Mouse (Mus musculus) embryonic facial prominence, embryonic 14.5 days (tissue): ENCODE data around the gene Cnksr1. TPM values are rescaled to one million over a fixed set of nuclear protein-coding genes. Genes with fewer than 3 reads are reported as not detected.
A peak's percentile ranks its signal among the peaks of the same experiment; 100 is the strongest.

ENCODE experiments used
- ATAC-seq: fragments of 200-750 bp; cut with Nextera tagmentation; 2 replicates; pipeline ENCODE4 v1.8.0; 2017; ENCODE audit warnings: low read depth, moderate number of reproducible peaks, moderate TSS enrichment
- DNase-seq: peaks from one replicate; pipeline ENCODE4 v3.0.0-alpha.2; 2015; ENCODE audit warnings: low spot score
- H3K27ac ChIP-seq: fragments of 300-500 bp; sonication (generic); replicated peaks from 2 replicates; pipeline ENCODE4 v1.5.1; 2014; ENCODE audit warnings: low read depth, mild to moderate bottlenecking, low read length, moderate library complexity
- H3K27me3 ChIP-seq: fragments of 300-500 bp; sonication (generic); replicated peaks from 2 replicates; pipeline ENCODE4 v1.6.1; 2014; ENCODE audit warnings: low read length; ENCODE audit not compliant: control insufficient read depth, insufficient read depth
- H3K36me3 ChIP-seq: fragments of 300-500 bp; sonication (generic); 2 replicates; pipeline ENCODE4 v1.6.1; 2014; ENCODE audit warnings: low read length, mixed read lengths; ENCODE audit not compliant: control insufficient read depth, insufficient read depth
- H3K4me1 ChIP-seq: fragments of 300-500 bp; sonication (generic); 2 replicates; pipeline ENCODE4 v1.6.1; 2014; ENCODE audit warnings: antibody characterized with exemption, low read length; ENCODE audit not compliant: control insufficient read depth, insufficient read depth
- H3K4me2 ChIP-seq: fragments of 300-500 bp; sonication (generic); 2 replicates; pipeline ENCODE4 v1.6.1; 2014; ENCODE audit warnings: low read depth, mild to moderate bottlenecking, low read length, moderate library complexity, mixed read lengths
- H3K4me3 ChIP-seq: fragments of 300-500 bp; sonication (generic); 2 replicates; pipeline ENCODE4 v1.5.1; 2014; ENCODE audit warnings: low read depth, mild to moderate bottlenecking, low read length
- H3K9ac ChIP-seq: fragments of 300-500 bp; sonication (generic); 2 replicates; pipeline ENCODE4 v1.6.1; 2014; ENCODE audit warnings: low read depth, mild to moderate bottlenecking, low read length, moderate library complexity, mixed read lengths
- H3K9me3 ChIP-seq: fragments of 300-500 bp; sonication (generic); 2 replicates; pipeline ENCODE4 v1.6.1; 2016; ENCODE audit warnings: low read length; ENCODE audit not compliant: control insufficient read depth
- WGBS: fragments of 180-500 bp; shearing (Covaris S2); extraction: QIAGEN DNeasy Blood & Tissue Kit; methylation state at CpG from one replicate; pipeline ENCODE4 v1.1.7; 2014; 5-methylcytosine and 5-hydroxymethylcytosine counted together
- polyA plus RNA-seq: library from polyadenylated mRNA; unstranded; fragments of >200 nt; fragmentation: Nextera tagmentation; extraction: Ambion mirVana; gene quantifications from 2 replicates; pipeline ENCODE4 v1.2.1, GENCODE M21; 2014

The Cnksr1 gene
- 2.4 and 2.6 TPM in 2 replicates for polyA plus RNA-seq

DNA sequence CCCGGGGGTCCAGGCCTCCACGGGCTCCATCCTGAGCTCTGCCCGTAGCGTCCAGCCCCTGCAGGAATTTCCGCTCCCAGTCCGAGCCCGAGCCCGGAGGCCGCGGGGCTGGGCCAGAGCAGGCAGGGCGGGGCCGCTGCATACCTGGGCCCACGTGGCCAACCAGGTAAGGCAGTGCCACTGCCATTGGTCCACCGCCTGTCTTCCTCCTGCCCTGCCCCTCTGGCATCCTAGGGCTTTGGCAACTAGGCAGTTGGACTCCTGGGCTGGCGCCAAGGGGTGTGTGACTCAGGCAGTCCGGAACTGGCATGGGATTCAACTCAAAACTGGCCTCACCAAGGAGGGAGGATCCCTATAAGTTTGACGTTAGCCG lies at the start of gene Cnksr1:
Gene Cnksr1 (minus strand): TSS at position 121 of the 373 bp plus-strand sequence.
- DNase-seq: peak; percentile 79
- ATAC-seq: peak; percentile 89
- peaks cover 7% of the 10 kb centered on the region for H3K4me1 ChIP-seq
- H3K36me3 ChIP-seq: no peaks in the 10 kb centered on the region
- H3K27ac ChIP-seq: no peak within 1 kb of the TSS
- peaks cover 15% of the 10 kb centered on the region for H3K27me3 ChIP-seq
- under 1% methylated on average over 18 of the region's 18 CpGs for WGBS
- H3K4me2 ChIP-seq: peak within 1 kb of the TSS; percentile 52
- H3K4me3 ChIP-seq: peak within 1 kb of the TSS; percentile 25
- peak within 1 kb of the TSS; percentile 30; the same call in 1 of the 2 replicates for H3K9ac ChIP-seq
- no peaks in the 10 kb centered on the region for H3K9me3 ChIP-seq

DNA sequence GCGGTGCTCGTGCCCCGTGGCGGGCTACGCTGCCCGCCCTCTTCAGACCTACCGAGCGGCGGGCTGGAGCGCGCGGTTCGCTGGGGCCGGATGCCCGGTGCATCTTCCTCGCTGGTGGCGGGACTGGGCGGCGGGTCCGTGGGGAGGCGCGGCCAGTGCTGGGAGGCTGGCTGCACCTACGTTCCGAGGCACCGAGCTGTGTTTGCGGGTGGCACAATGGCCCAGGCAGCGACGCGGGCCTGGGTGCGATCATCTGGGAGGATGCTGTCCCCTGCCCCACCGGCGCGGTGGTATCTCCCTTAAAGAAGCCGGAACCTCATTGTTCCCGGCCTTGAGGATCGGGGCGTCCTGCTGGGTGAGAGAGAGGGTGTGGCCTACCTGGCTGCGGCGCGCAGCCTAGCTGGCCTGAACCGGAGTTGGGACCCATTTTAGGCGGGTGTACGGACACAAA lies 49.4 kb upstream of the Cnksr1 start, which contains the start of gene Pdik1l:
Gene Pdik1l (minus strand): TSS at position 321 of the 451 bp plus-strand sequence.
- peak; percentile 93 for DNase-seq
- Histone ChIP-seq H3K27ac (peak within 1 kb of the TSS; percentile 99), H3K36me3 (peaks cover 15% of the 10 kb centered on the region), H3K9me3 (no peaks in the 10 kb centered on the region), H3K27me3 (no peaks in the 10 kb centered on the region), H3K4me3 (peak within 1 kb of the TSS; percentile 98), H3K9ac (peak within 1 kb of the TSS; percentile 98), H3K4me1 (peaks cover 15% of the 10 kb centered on the region), H3K4me2 (peak within 1 kb of the TSS; percentile 94)
- under 1% methylated on average over 17 of the region's 43 CpGs for WGBS
- peak; percentile 81 for ATAC-seq

DNA sequence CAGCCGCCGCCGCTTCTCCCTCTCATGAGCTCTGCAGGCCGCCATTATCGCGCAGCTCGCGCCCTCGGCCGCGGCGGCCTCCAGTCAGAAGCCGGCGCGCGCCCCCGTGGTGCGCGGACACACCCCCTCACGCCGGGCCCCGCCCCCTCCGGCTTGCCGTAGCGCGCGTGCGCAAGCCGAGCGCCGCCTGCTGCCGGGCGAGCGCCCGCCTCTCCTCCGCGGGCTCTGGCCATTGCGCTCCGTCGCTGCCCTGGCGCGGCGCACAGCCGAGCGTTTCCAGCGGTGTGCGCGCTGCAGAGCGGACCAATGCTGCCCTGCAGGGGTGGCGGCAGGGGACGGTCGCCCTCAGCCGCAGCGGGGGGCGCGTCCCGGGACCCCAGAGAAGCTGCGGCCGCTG lies 49.0 kb upstream of the Cnksr1 start:
- H3K4me2 ChIP-seq: peak overlapping the region; percentile 94
- ATAC-seq: peak; percentile 96
- 0% methylated on average over 4 of the region's 59 CpGs for WGBS

DNA sequence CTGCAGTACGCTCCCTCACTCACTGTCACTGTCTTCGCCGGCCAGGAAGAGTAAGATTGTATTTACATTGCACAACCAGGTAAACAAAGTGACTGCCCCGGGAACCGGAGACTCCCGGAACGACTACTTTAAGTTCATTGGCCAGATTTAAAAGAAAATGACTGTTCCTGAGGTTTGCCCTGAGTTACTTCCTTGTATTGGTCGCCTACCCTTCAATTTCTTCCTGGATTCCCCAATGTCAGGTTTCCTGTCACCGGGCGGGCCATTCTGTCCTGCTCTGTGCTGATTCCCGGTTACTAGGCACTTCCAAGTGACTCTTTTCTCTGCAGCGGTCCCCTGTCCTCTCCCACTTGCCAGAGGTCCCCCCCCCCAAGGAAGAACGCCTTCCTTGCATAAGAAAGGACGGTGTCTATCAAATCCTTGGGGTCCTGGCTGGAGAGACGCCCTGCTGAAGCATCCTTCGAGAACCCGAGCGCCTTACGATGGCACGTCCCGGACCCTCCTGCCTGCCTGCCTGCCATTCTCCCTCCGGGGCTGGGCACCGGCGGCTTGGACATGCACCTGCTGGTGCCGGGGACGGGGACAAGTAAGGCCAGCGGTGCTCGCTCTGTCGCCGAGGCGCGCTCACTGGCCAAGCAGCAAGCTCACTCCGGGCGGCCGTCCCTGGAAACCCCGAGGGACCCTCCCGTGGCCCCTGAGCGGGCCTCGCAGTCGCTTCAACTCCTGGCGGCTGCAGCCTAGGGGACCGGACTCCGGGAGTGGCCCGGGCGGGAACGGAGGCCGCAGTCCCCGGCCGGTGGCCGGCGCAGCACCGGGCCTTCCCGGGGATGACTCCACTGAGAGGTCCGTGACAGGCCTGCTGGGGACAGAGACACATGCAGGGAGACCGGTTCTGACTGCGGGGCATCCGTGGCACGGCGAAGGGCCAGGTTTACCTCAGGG lies 48.3 kb upstream of the Cnksr1 start:
- Histone ChIP-seq H3K27me3 (no peaks in the 10 kb centered on the region), H3K4me3 (peak overlapping the region; percentile 98), H3K9ac (peak overlapping the region; percentile 98), H3K36me3 (peaks cover 26% of the 10 kb centered on the region), H3K4me2 (peak overlapping the region; percentile 94), H3K4me1 (peaks cover 15% of the 10 kb centered on the region), H3K27ac (peak overlapping the region; percentile 99), H3K9me3 (no peaks in the 10 kb centered on the region)
- whole genome bisulfite sequencing: 6% methylated on average over 21 of the region's 59 CpGs
- ATAC-seq: peak; percentile 2
- DNase-seq: no peak

More for the DNA sequence above, 49.0 kb upstream of the Cnksr1 start:
- Histone ChIP-seq H3K27ac (peak overlapping the region; percentile 99), H3K4me3 (peak overlapping the region; percentile 98), H3K9ac (peak overlapping the region; percentile 98), H3K27me3 (no peaks in the 10 kb centered on the region), H3K36me3 (peaks cover 20% of the 10 kb centered on the region), H3K4me1 (peaks cover 15% of the 10 kb centered on the region), H3K9me3 (no peaks in the 10 kb centered on the region)
- peak; percentile 95 for DNase-seq

DNA sequence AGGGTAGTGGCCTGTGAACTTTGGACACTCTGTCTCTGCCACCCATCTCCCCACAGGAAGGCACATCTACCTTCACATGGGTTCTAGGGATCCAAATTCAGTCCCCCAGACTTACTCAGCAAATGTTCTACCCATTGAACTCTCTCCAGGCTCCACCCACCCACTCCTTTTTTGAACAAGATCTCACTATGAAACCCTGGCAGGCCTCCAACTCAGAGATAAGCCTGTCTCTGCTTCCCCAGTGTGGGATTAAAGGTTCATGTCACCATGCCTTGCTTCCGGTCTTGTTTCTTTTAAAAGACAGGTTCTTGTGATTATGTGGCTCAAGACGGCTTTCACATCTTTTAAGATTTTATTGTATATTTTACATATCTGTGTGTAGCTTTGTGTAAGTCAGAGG lies 46.7 kb upstream of the Cnksr1 start:
- no peak for ATAC-seq
- H3K36me3 ChIP-seq: peaks cover 41% of the 10 kb centered on the region

DNA sequence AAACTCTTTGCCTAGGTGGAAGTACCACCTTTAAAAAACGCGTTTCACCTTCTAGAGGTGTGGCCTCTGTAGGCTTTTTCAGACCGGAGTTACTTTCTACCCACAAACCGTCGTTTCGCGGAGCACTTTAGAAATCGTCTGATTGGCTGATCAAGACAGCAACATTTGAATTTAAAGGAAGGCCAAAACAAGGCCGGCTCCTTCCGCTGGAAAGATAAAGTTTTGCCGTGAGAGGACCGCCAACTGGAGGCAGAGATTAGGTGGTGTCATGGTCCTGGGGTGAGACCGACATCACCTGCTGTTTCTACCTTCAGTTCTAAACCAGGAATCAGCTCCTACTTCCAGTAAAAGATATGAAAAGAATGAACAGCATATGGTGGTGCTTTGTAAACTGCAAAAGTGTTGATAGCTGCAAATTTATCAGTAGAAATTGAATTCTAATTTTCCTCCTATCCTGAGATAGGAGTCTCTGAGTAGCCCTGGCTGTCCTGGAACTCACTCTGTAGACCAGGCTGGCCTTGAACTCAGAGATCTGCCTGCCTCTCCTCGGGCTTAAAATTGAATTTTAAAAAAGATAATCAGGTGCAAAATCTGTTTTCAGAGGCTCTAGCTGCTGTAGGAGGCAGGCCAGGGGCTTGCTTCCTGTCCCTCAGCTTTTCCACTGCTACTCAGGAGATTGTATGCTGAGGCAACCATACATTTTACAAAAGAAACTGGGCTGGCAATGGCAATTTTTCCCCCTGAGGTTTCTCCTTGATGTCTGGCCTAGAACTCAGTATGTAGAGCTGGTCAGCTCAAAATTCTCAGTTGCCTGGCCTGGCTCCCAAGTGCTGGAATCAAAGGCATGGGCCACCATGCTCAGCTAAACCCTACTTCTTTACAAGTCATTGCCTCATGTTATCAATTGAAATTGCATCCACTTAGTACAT lies 35.5 kb upstream of the Cnksr1 start:
- Histone ChIP-seq H3K27ac (peak overlapping the region; percentile 35), H3K4me3 (peak overlapping the region; percentile 14), H3K36me3 (peaks cover 30% of the 10 kb centered on the region), H3K9me3 (no peaks in the 10 kb centered on the region), H3K27me3 (no peaks in the 10 kb centered on the region), H3K9ac (peak overlapping the region; percentile 40; the same call in 1 of the 2 replicates), H3K4me1 (peaks cover 6% of the 10 kb centered on the region), H3K4me2 (peak overlapping the region; percentile 46)
- 4% methylated on average over 14 of the region's 14 CpGs for WGBS
- ATAC-seq: no peak
- peak; percentile 89 for DNase-seq

More for the DNA sequence above, 46.7 kb upstream of the Cnksr1 start:
- Histone ChIP-seq H3K4me2 (no peak overlapping the region), H3K27me3 (no peaks in the 10 kb centered on the region), H3K27ac (no peak overlapping the region), H3K4me3 (no peak overlapping the region), H3K4me1 (peaks cover 15% of the 10 kb centered on the region), H3K9me3 (no peaks in the 10 kb centered on the region), H3K9ac (no peak overlapping the region)
- WGBS: 89% methylated on average over 2 of the region's 2 CpGs
- no peak for DNase-seq

DNA sequence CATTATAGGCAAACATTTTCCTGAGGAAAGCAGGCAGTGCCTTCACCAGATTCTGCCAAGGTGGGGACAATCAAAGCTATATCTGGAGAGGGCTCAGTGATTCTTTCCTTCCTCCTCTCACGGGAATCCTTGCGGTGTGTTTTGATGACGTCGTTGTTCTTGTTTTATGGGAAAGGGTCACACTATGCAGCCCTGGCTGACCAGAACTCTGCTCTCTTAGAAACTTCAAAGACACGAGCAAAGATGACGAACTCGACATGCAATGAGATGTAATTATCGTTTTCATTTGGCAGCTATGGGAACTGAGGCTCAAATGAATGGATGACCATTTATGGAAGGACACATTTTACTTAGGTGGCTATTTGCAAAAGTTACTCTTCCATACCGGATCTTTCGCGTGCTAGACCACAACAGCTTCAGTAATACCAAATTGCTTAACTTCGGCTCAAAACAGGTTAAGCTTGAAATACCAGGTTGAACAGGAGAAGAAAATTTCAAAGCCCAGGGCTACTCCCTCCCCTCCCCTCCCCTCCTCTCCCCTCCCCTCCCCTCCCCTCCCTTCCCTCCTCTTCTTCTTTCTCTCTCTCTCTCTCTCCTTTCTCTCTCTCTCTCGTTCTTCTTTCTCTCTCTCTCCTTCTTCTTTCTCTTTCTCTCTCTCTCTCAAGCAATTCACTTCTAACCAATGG lies 34.7 kb upstream of the Cnksr1 start:
- Histone ChIP-seq H3K27ac (no peak overlapping the region; the same call in 1 of the 2 replicates), H3K27me3 (no peaks in the 10 kb centered on the region), H3K4me1 (peaks cover 6% of the 10 kb centered on the region), H3K9me3 (no peaks in the 10 kb centered on the region), H3K9ac (0 out of 2 replicates have a peak overlapping the region, but pooled peaks have one; percentile 40), H3K36me3 (peaks cover 22% of the 10 kb centered on the region), H3K4me2 (peak overlapping the region; percentile 46), H3K4me3 (peak overlapping the region; percentile 14)
- no peak for DNase-seq
- 20% methylated on average over 13 of the region's 13 CpGs for WGBS
- ATAC-seq: no peak
